Mouse (Mus musculus) erythroblast, embryonic 14.5 days (primary cell): ENCODE data around the gene P2ry10b.

Experiments used
- GATA1 ChIP-seq: IDR thresholded peaks from 2 replicates; pipeline ENCODE4 v1.6.1; 2012; ENCODE audit warnings: low read length, inconsistent platforms, mixed read lengths
- TAL1 ChIP-seq: IDR thresholded peaks from 3 replicates; pipeline ENCODE4 v1.6.1; 2012; ENCODE audit warnings: low read length, inconsistent platforms, mixed read lengths

DNA sequence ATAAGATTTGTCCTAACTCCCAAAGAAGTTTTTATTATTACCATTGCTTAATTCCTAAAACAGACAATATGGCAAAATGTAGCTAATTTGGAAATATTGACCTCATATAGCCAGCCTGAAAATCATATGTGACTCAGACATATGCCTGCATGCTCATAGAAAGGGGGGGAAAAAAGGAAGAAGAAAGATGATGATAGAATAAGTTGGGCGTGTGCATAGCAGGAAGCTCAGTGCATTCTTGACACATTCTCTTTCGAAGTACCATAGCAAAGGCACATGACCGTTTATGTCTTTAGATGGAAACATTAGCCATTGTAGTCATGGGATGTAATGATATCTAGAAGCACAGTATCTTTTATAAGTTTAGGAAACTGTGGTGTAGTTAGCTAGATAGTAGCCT lies at the start of gene P2ry10b:
- no peak for TF ChIP-seq TAL1
- TF ChIP-seq GATA1 = no peak
